Mouse (Mus musculus): Measurements from ENCODE around the gene Gsto2. TPM values are rescaled to one million over a fixed set of nuclear protein-coding genes. Genes with fewer than 3 reads are reported as not detected.
"Not testable (repeated sequence)": the region's sequence is repeated elsewhere in the genome, so short reads cannot be mapped to it uniquely, and the experiment has no call there.

The Gsto2 gene
- polyA plus RNA-seq, 1 experiment from 2014 or later, result 0.76 TPM

GRCm38 (mm10) chr19:47832316-47832715 lies 33.0 kb upstream of the Gsto2 start:
- DNase-seq (ENCODE audit: low spot score), result no peak
- 90% methylated on average over 16 of the region's 16 CpGs for WGBS
- no peaks in the 10 kb centered on the region for H3K4me1 ChIP-seq (replicated peaks; ENCODE audit: control insufficient read depth, insufficient read depth, low read length)

GRCm38 (mm10) chr19:47834614-47835013 lies 30.7 kb upstream of the Gsto2 start:
- DNase-seq (ENCODE audit: low spot score) (no peak), ATAC-seq (replicated peaks; ENCODE audit: low FRiP score) (no peak)
- H3K4me1 ChIP-seq (replicated peaks; ENCODE audit: control insufficient read depth, insufficient read depth, low read length), result no peaks in the 10 kb centered on the region
- H3K27ac ChIP-seq (ENCODE audit: low read depth, low read length), result no peak overlapping the region
- H3K4me3 ChIP-seq (ENCODE audit: low read depth, low read length), result no peak overlapping the region
- WGBS, result 86% methylated on average over 5 of the region's 5 CpGs
- peaks cover 5% of the 10 kb centered on the region; the same call in 1 of the 2 replicates for H3K27me3 ChIP-seq (ENCODE audit: control insufficient read depth, insufficient read depth, low read length)
- no peaks in the 10 kb centered on the region for H3K36me3 ChIP-seq (ENCODE audit: control insufficient read depth, insufficient read depth, low read length)
- H3K9ac ChIP-seq (ENCODE audit: low read length), result no peak overlapping the region
- no peak overlapping the region for H3K4me2 ChIP-seq (ENCODE audit: low read depth, low read length, severe bottlenecking)
- no peaks in the 10 kb centered on the region for H3K9me3 ChIP-seq (ENCODE audit: control insufficient read depth, low read length)

More at GRCm38 (mm10) chr19:47832316-47832715, 33.0 kb upstream of the Gsto2 start:
- no peak overlapping the region for H3K9ac ChIP-seq (ENCODE audit: low read length)
- H3K27ac ChIP-seq (ENCODE audit: low read depth, low read length), result no peak overlapping the region
- no peaks in the 10 kb centered on the region for H3K9me3 ChIP-seq (ENCODE audit: control insufficient read depth, low read length)
- H3K27me3 ChIP-seq (ENCODE audit: control insufficient read depth, insufficient read depth, low read length), result peaks cover 5% of the 10 kb centered on the region; the same call in 1 of the 2 replicates
- no peak overlapping the region for H3K4me2 ChIP-seq (ENCODE audit: low read depth, low read length, severe bottlenecking)
- no peak overlapping the region for H3K4me3 ChIP-seq (ENCODE audit: low read depth, low read length)
- no peak for ATAC-seq (replicated peaks; ENCODE audit: low FRiP score)
- H3K36me3 ChIP-seq (ENCODE audit: control insufficient read depth, insufficient read depth, low read length), result no peaks in the 10 kb centered on the region

- Histone ChIP-seq H3K9ac (ENCODE audit: low read length) (no peak overlapping the region), H3K36me3 (ENCODE audit: control insufficient read depth, insufficient read depth, low read length) (no peaks in the 10 kb centered on the region), H3K9me3 (ENCODE audit: control insufficient read depth, low read length) (no peaks in the 10 kb centered on the region), H3K4me3 (ENCODE audit: low read depth, low read length) (no peak overlapping the region), H3K27me3 (ENCODE audit: control insufficient read depth, insufficient read depth, low read length) (peaks cover 5% of the 10 kb centered on the region; the same call in 1 of the 2 replicates), H3K4me1 (replicated peaks; ENCODE audit: control insufficient read depth, insufficient read depth, low read length) (no peaks in the 10 kb centered on the region), H3K27ac (ENCODE audit: low read depth, low read length) (no peak overlapping the region), H3K4me2 (ENCODE audit: low read depth, low read length, severe bottlenecking) (no peak overlapping the region)
- no peak for ATAC-seq (replicated peaks; ENCODE audit: low FRiP score)
- WGBS, result 86% methylated on average over 7 of the region's 7 CpGs
- DNase-seq (ENCODE audit: low spot score), result no peak
These were observed 29.6 kb upstream of the Gsto2 start for GRCm38 (mm10) chr19:47835776-47836175.

GRCm38 (mm10) chr19:47836701-47837526 lies 28.4 kb upstream of the Gsto2 start:
- H3K36me3 ChIP-seq (ENCODE audit: control insufficient read depth, insufficient read depth, low read length), result no peaks in the 10 kb centered on the region
- no peaks in the 10 kb centered on the region for H3K4me1 ChIP-seq (replicated peaks; ENCODE audit: control insufficient read depth, insufficient read depth, low read length)
- H3K9ac ChIP-seq (ENCODE audit: low read length), result peak overlapping the region; percentile 37; the same call in 1 of the 2 replicates
- H3K4me2 ChIP-seq (ENCODE audit: low read depth, low read length, severe bottlenecking), result peak overlapping the region; percentile 60
- 3% methylated on average over 42 of the region's 49 CpGs for WGBS
- peak overlapping the region; percentile 46 for H3K4me3 ChIP-seq (ENCODE audit: low read depth, low read length)
- peak; percentile 97 for ATAC-seq (replicated peaks; ENCODE audit: low FRiP score)
- H3K27me3 ChIP-seq (ENCODE audit: control insufficient read depth, insufficient read depth, low read length), result peaks cover 5% of the 10 kb centered on the region; the same call in 1 of the 2 replicates
- DNase-seq (ENCODE audit: low spot score), result peak; percentile 86
- no peak overlapping the region for H3K27ac ChIP-seq (ENCODE audit: low read depth, low read length)
- no peaks in the 10 kb centered on the region for H3K9me3 ChIP-seq (ENCODE audit: control insufficient read depth, low read length)

- Histone ChIP-seq H3K36me3 (ENCODE audit: control insufficient read depth, insufficient read depth, low read length) (no peaks in the 10 kb centered on the region), H3K4me3 (ENCODE audit: low read depth, low read length) (peak overlapping the region; percentile 46), H3K27ac (ENCODE audit: low read depth, low read length) (no peak overlapping the region), H3K4me2 (ENCODE audit: low read depth, low read length, severe bottlenecking) (peak overlapping the region; percentile 60), H3K9ac (ENCODE audit: low read length) (peak overlapping the region; percentile 37; the same call in 1 of the 2 replicates), H3K9me3 (ENCODE audit: control insufficient read depth, low read length) (no peaks in the 10 kb centered on the region), H3K27me3 (ENCODE audit: control insufficient read depth, insufficient read depth, low read length) (peaks cover 5% of the 10 kb centered on the region; the same call in 1 of the 2 replicates), H3K4me1 (replicated peaks; ENCODE audit: control insufficient read depth, insufficient read depth, low read length) (no peaks in the 10 kb centered on the region)
- WGBS, result under 1% methylated on average over 6 of the region's 6 CpGs
- ATAC-seq (replicated peaks; ENCODE audit: low FRiP score) (peak; percentile 62), DNase-seq (ENCODE audit: low spot score) (no peak)
These were observed 27.8 kb upstream of the Gsto2 start for GRCm38 (mm10) chr19:47837527-47837901.

GRCm38 (mm10) chr19:47841234-47841633 lies 24.1 kb upstream of the Gsto2 start:
- not testable (repeated sequence) for H3K27me3 ChIP-seq (ENCODE audit: control insufficient read depth, insufficient read depth, low read length); H3K9ac ChIP-seq (ENCODE audit: low read length); DNase-seq (ENCODE audit: low spot score); H3K36me3 ChIP-seq (ENCODE audit: control insufficient read depth, insufficient read depth, low read length); H3K4me1 ChIP-seq (replicated peaks; ENCODE audit: control insufficient read depth, insufficient read depth, low read length); H3K27ac ChIP-seq (ENCODE audit: low read depth, low read length); ATAC-seq (replicated peaks; ENCODE audit: low FRiP score); H3K4me2 ChIP-seq (ENCODE audit: low read depth, low read length, severe bottlenecking); H3K9me3 ChIP-seq (ENCODE audit: control insufficient read depth, low read length); H3K4me3 ChIP-seq (ENCODE audit: low read depth, low read length)
- 87% methylated on average over 13 of the region's 15 CpGs for WGBS

GRCm38 (mm10) chr19:47849735-47850134 lies 15.6 kb upstream of the Gsto2 start:
- H3K9me3 ChIP-seq (ENCODE audit: control insufficient read depth, low read length), result no peaks in the 10 kb centered on the region
- H3K4me1 ChIP-seq (replicated peaks; ENCODE audit: control insufficient read depth, insufficient read depth, low read length), result no peaks in the 10 kb centered on the region
- H3K4me2 ChIP-seq (ENCODE audit: low read depth, low read length, severe bottlenecking), result no peak overlapping the region
- DNase-seq (ENCODE audit: low spot score), result no peak
- no peak for ATAC-seq (replicated peaks; ENCODE audit: low FRiP score)
- no peak overlapping the region for H3K4me3 ChIP-seq (ENCODE audit: low read depth, low read length)
- H3K27me3 ChIP-seq (ENCODE audit: control insufficient read depth, insufficient read depth, low read length), result no peaks in the 10 kb centered on the region; the same call in 1 of the 2 replicates
- H3K36me3 ChIP-seq (ENCODE audit: control insufficient read depth, insufficient read depth, low read length), result no peaks in the 10 kb centered on the region
- WGBS, result 86% methylated on average over 3 of the region's 3 CpGs
- H3K27ac ChIP-seq (ENCODE audit: low read depth, low read length), result no peak overlapping the region
- no peak overlapping the region for H3K9ac ChIP-seq (ENCODE audit: low read length)

GRCm38 (mm10) chr19:47852131-47852530 lies 13.2 kb upstream of the Gsto2 start:
- H3K4me3 ChIP-seq (ENCODE audit: low read depth, low read length); H3K9me3 ChIP-seq (ENCODE audit: control insufficient read depth, low read length); DNase-seq (ENCODE audit: low spot score); H3K4me2 ChIP-seq (ENCODE audit: low read depth, low read length, severe bottlenecking); H3K27ac ChIP-seq (ENCODE audit: low read depth, low read length); ATAC-seq (replicated peaks; ENCODE audit: low FRiP score); H3K4me1 ChIP-seq (replicated peaks; ENCODE audit: control insufficient read depth, insufficient read depth, low read length); H3K27me3 ChIP-seq (ENCODE audit: control insufficient read depth, insufficient read depth, low read length); H3K9ac ChIP-seq (ENCODE audit: low read length); H3K36me3 ChIP-seq (ENCODE audit: control insufficient read depth, insufficient read depth, low read length): not testable (repeated sequence)
- WGBS, result 80% methylated on average over 3 of the region's 3 CpGs
